Comparison of ENCODE assay signal across 9 mouse cellular contexts in the genomic region with DNA sequence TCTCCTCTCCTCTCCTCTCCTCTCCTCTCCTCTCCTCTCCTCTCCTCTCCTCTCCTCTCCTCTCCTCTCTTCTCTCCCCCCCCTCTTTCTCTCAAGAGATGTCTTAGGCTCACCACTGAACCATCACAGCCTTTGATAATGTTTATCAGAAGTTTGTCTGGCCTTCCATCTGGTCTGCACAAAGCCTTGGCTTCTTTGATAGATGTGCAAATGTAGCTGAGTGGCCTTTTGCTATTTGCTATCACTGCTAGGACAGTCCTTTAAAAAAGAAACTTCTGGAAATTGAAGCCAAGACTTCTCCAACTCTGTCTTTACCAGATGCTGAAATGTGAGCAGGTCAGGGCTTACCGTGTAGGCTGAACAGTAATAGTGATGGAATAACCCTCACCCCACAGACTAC.
A peak's percentile ranks its signal among the peaks of the same experiment; 100 is the strongest.
DNase-seq lines count a peak whose midpoint lies in the region; ATAC-seq and TF ChIP-seq lines count a peak whose summit lies in the region.
"Had no signal": no experiment of that assay in that cellular context is flagged by ENCODE, and none has a peak within 500 bp of the region (broad histone marks: within the 10 kb centered on the region; RNA-seq: fewer than 3 reads in every experiment).

No protein-coding gene starts in this region.

- no peaks in the 10 kb centered on the region for H3K27me3 ChIP-seq in hindbrain, embryonic 13.5 days
- H3K27me3 ChIP-seq in midbrain, embryonic 10.5 days (ENCODE audit: low read depth, poor library complexity, severe bottlenecking) = no peaks in the 10 kb centered on the region

- peak overlapping the region; percentile 25; the same call in 1 of the 2 replicates for H3K27ac ChIP-seq in gastrocnemius, adult 2 months
- H3K27ac ChIP-seq in hindbrain, embryonic 13.5 days = no peak overlapping the region
- H3K27ac ChIP-seq in midbrain, embryonic 10.5 days (replicated peaks) = no peak overlapping the region

- DNase-seq in gastrocnemius, adult 2 months = no peak
- DNase-seq in gastrocnemius, postnatal 36 days = no peak
- peak; percentile 43 for DNase-seq in c-Kit-negative CD71-positive TER-119-positive erythroid progenitor cells, embryonic 14.5 days (ENCODE audit: low read depth, low spot score)
- no peak for DNase-seq in midbrain, embryonic 10.5 days (ENCODE audit: low spot score)
- DNase-seq in ovary, adult 18-20 months (ENCODE audit: low spot score) = no peak
- no peak for DNase-seq in urinary bladder, adult 18-20 months (ENCODE audit: low spot score in 2 of 2)
- no peak for DNase-seq in adrenal gland, adult 8-10 months
- DNase-seq: cerebellum, adult 11 months had no signal

- peaks cover 53% of the 10 kb centered on the region for H3K4me1 ChIP-seq in hindbrain, embryonic 13.5 days (replicated peaks)
- H3K4me1 ChIP-seq in midbrain, embryonic 10.5 days = peaks cover 50% of the 10 kb centered on the region

- H3K9me3 ChIP-seq in hindbrain, embryonic 13.5 days = no peaks in the 10 kb centered on the region
- H3K9me3 ChIP-seq in midbrain, embryonic 10.5 days (replicated peaks) = no peaks in the 10 kb centered on the region

- H3K9ac ChIP-seq in hindbrain, embryonic 13.5 days = 0 out of 2 replicates have a peak overlapping the region, but pooled peaks have one; percentile 0

- no peak overlapping the region for H3K4me3 ChIP-seq in gastrocnemius, adult 2 months
- H3K4me3 ChIP-seq in hindbrain, embryonic 13.5 days = peak overlapping the region; percentile 59; the same call in 1 of the 2 replicates
- peak overlapping the region; percentile 72 for H3K4me3 ChIP-seq in midbrain, embryonic 10.5 days

- H3K36me3 ChIP-seq in hindbrain, embryonic 13.5 days = no peaks in the 10 kb centered on the region
- no peaks in the 10 kb centered on the region for H3K36me3 ChIP-seq in midbrain, embryonic 10.5 days

- WGBS in hindbrain, embryonic 13.5 days = 54% methylated on average over 1 of the region's 1 CpGs
- 59% methylated on average over 1 of the region's 1 CpGs for WGBS in midbrain, embryonic 10.5 days

- ATAC-seq in hindbrain, embryonic 13.5 days (ENCODE audit: low FRiP score) = no peak

- intact Hi-C loops in gastrocnemius, adult 2 months (cut with DNase I) = loop anchor here (5.0 kb wide), 1 partner anchor 51 kb away; no protein-coding TSS in a partner anchor
- intact Hi-C loops in gastrocnemius, postnatal 36 days (cut with DNase I) = loop anchor here (5.0 kb wide), 1 partner anchor 51 kb away; no protein-coding TSS in a partner anchor

- TF ChIP-seq CTCF in gastrocnemius, adult 2 months (IDR thresholded peaks at IDR 0.05) = no peak

- H3K4me2 ChIP-seq in hindbrain, embryonic 13.5 days = peak overlapping the region; percentile 74
